Mouse (Mus musculus) erythroid progenitor cell, adult 5-6 weeks (primary cell): ENCODE measurements around the gene Tpd52l2. TPM values are rescaled to one million over a fixed set of nuclear protein-coding genes. Genes with fewer than 3 reads are reported as not detected.
A peak's percentile ranks its signal among the peaks of the same experiment; 100 is the strongest.

ENCODE experiments used
- ATAC-seq: replicated peaks from 2 replicates; pipeline ENCODE4 v1.8.0; 2016; ENCODE audit warnings: moderate number of reproducible peaks, mild to moderate bottlenecking, moderate TSS enrichment, inconsistent platforms; ENCODE audit not compliant: poor library complexity, low FRiP score, severe bottlenecking
- total RNA-seq, 2 experiments: library from RNA; stranded (forward) in 1 of 2; stranded (reverse) in 1 of 2; fragments of 150-400 nt in 1 of 2; fragments of 186-747, 209-891 nt in 1 of 2; gene quantifications; 2 replicates each; pipeline versions ENCODE4 v1.2.3 to v1.2.4; 2015 to 2017; ENCODE audit warnings: low replicate concordance in 2 of 2

Tpd52l2 gene
- total RNA-seq, 2 experiments from 2014 or later = 23.5 to 45.3 TPM

DNA sequence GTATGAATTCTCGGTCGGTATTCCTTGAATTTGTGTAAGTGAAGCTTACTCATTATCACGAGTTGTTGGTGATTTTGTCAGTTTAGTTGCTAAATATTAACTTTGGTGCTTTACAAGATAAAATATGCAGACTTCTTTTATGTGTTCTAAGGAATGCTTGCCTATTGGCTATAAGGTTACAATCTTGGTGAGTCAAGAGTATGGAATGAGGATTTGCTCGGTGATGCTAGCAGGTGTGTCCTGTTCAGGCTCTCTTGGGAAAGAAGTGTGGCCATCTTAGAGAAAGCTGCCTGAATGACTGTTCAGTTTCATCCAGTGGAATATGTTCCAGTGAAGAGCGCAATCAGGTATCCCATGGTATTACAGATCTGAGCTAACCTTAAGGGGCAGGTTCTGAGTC is 28.6 kb downstream of the Tpd52l2 start:
- no peak for ATAC-seq

GRCm38 (mm10) chr2:181529076-181529475 is 32.1 kb downstream of the Tpd52l2 start:
- ATAC-seq = no peak

GRCm38 (mm10) chr2:181532589-181532988 is 35.6 kb downstream of the Tpd52l2 start:
- ATAC-seq = no peak

GRCm38 (mm10) chr2:181536410-181536809 is 39.5 kb downstream of the Tpd52l2 start:
- no peak for ATAC-seq

DNA sequence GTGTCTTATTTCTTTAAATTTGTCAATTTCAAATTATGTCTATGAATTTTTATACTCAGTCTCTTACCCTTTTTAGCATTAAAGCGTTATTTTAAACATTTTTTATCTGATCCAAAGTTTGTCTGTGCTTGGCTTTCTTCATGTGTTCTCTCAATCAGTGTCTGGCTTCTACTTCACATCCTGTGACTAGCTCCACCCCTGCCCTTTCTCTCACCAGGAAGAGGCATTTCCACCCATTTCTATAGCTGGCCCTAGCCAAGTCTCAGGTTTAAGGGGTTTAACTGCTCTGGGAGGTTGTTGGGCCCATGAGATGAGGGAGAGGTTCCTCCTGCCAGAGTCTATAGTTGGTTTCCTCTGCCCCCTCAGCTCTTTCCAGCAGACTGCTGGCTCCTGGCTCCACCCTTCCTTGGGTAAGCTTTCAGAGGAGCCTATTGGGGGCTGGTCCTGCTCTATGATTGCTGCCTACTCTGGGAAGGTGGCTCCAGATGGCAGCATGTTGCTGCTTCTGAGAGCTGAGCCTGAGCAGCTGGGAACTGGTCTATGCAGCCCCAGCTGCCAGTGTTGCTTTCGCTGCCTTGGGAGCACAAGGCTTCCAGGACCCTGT is 40.6 kb downstream of the Tpd52l2 start:
- ATAC-seq = no peak; the same call in 1 of the 2 replicates

- ATAC-seq = no peak
Measured at GRCm38 (mm10) chr2:181541761-181542380, 44.9 kb downstream of the Tpd52l2 start.

- peak; percentile 55 for ATAC-seq
Measured at GRCm38 (mm10) chr2:181546142-181546541, 49.2 kb downstream of the Tpd52l2 start.

- ATAC-seq = no peak
Measured at GRCm38 (mm10) chr2:181548227-181548626, 51.3 kb downstream of the Tpd52l2 start.

- no peak for ATAC-seq
Measured at GRCm38 (mm10) chr2:181548682-181549081, 51.7 kb downstream of the Tpd52l2 start.

GRCm38 (mm10) chr2:181550233-181550632 is 53.3 kb downstream of the Tpd52l2 start:
- no peak for ATAC-seq

- ATAC-seq = no peak
Measured at GRCm38 (mm10) chr2:181553772-181554171, 56.8 kb downstream of the Tpd52l2 start.

- no peak for ATAC-seq
Measured at GRCm38 (mm10) chr2:181567338-181567737, 70.4 kb downstream of the Tpd52l2 start.

Other genes with a start within 250 kb of the Tpd52l2 start
- 33.1 and 57.3 TPM in 2 replicates for gene Gmeb2, start 209.1 kb upstream of the Tpd52l2 start, total RNA-seq (2015; ENCODE audit: low replicate concordance)
- 29.0 and 55.1 TPM in 2 replicates for gene Gmeb2, start 209.1 kb upstream of the Tpd52l2 start, total RNA-seq (2017; ENCODE audit: low replicate concordance)
- not detected in 2 replicates for gene Stmn3, start 182.6 kb upstream of the Tpd52l2 start, total RNA-seq (2015; ENCODE audit: low replicate concordance)
- gene Stmn3, start 182.6 kb upstream of the Tpd52l2 start, total RNA-seq (2017; ENCODE audit: low replicate concordance) = not detected in 2 replicates
- 63.3 and 80.4 TPM in 2 replicates for gene Rtel1, start 177.4 kb upstream of the Tpd52l2 start, total RNA-seq (2015; ENCODE audit: low replicate concordance)
- 52.0 and 60.7 TPM in 2 replicates for gene Rtel1, start 177.4 kb upstream of the Tpd52l2 start, total RNA-seq (2017; ENCODE audit: low replicate concordance)
- 2.9 and 10.1 TPM in 2 replicates for gene Zgpat, start 132.2 kb upstream of the Tpd52l2 start, total RNA-seq (2015; ENCODE audit: low replicate concordance)
- gene Zgpat, start 132.2 kb upstream of the Tpd52l2 start, total RNA-seq (2017; ENCODE audit: low replicate concordance) = 11.2 and 15.4 TPM in 2 replicates
- gene Arfrp1, start 131.7 kb upstream of the Tpd52l2 start, total RNA-seq (2015; ENCODE audit: low replicate concordance) = 5.4 and 14.3 TPM in 2 replicates
- 9.0 and 10.8 TPM in 2 replicates for gene Arfrp1, start 131.7 kb upstream of the Tpd52l2 start, total RNA-seq (2017; ENCODE audit: low replicate concordance)
- 4.6 and 37.5 TPM in 2 replicates for gene Lime1, start 117.1 kb upstream of the Tpd52l2 start, total RNA-seq (2015; ENCODE audit: low replicate concordance)
- 11.7 and 13.2 TPM in 2 replicates for gene Lime1, start 117.1 kb upstream of the Tpd52l2 start, total RNA-seq (2017; ENCODE audit: low replicate concordance)
- gene Zbtb46, start 37.7 kb upstream of the Tpd52l2 start, total RNA-seq (2015; ENCODE audit: low replicate concordance) = 12.2 and 12.3 TPM in 2 replicates
- gene Zbtb46, start 37.7 kb upstream of the Tpd52l2 start, total RNA-seq (2017; ENCODE audit: low replicate concordance) = 7.5 and 15.5 TPM in 2 replicates
- not detected in 2 replicates for gene Abhd16b, start 3.9 kb upstream of the Tpd52l2 start, total RNA-seq (2015; ENCODE audit: low replicate concordance)
- not detected in 2 replicates for gene Abhd16b, start 3.9 kb upstream of the Tpd52l2 start, total RNA-seq (2017; ENCODE audit: low replicate concordance)
- gene Dnajc5, start 23.3 kb downstream of the Tpd52l2 start, total RNA-seq (2015; ENCODE audit: low replicate concordance) = 14.1 and 25.2 TPM in 2 replicates
- gene Dnajc5, start 23.3 kb downstream of the Tpd52l2 start, total RNA-seq (2017; ENCODE audit: low replicate concordance) = 21.4 and 23.3 TPM in 2 replicates
- gene Uckl1, start 87.8 kb downstream of the Tpd52l2 start, total RNA-seq (2015; ENCODE audit: low replicate concordance) = 26.4 and 37.1 TPM in 2 replicates
- gene Uckl1, start 87.8 kb downstream of the Tpd52l2 start, total RNA-seq (2017; ENCODE audit: low replicate concordance) = 15.2 and 30.2 TPM in 2 replicates
- 11.7 and 13.0 TPM in 2 replicates for gene Prpf6, start 94.7 kb downstream of the Tpd52l2 start, total RNA-seq (2015; ENCODE audit: low replicate concordance)
- 28.1 and 33.1 TPM in 2 replicates for gene Prpf6, start 94.7 kb downstream of the Tpd52l2 start, total RNA-seq (2017; ENCODE audit: low replicate concordance)
- 2.5 and 14.8 TPM in 2 replicates for gene Zfp512b, start 95.7 kb downstream of the Tpd52l2 start, total RNA-seq (2015; ENCODE audit: low replicate concordance)
- gene Zfp512b, start 95.7 kb downstream of the Tpd52l2 start, total RNA-seq (2017; ENCODE audit: low replicate concordance) = 0.39 and 4.2 TPM in 2 replicates
- 4.0 TPM in 1 of 2 replicates, not detected in the other for gene Samd10, start 102.1 kb downstream of the Tpd52l2 start, total RNA-seq (2015; ENCODE audit: low replicate concordance)
- gene Samd10, start 102.1 kb downstream of the Tpd52l2 start, total RNA-seq (2017; ENCODE audit: low replicate concordance) = 0.08 and 0.77 TPM in 2 replicates
- gene Gm29797, start 159.9 kb downstream of the Tpd52l2 start, total RNA-seq (2015; ENCODE audit: low replicate concordance) = not detected in 2 replicates
- not detected in 2 replicates for gene Gm29797, start 159.9 kb downstream of the Tpd52l2 start, total RNA-seq (2017; ENCODE audit: low replicate concordance)
- gene Sox18, start 174.5 kb downstream of the Tpd52l2 start, total RNA-seq (2015; ENCODE audit: low replicate concordance) = not detected in 2 replicates
- not detected in 2 replicates for gene Sox18, start 174.5 kb downstream of the Tpd52l2 start, total RNA-seq (2017; ENCODE audit: low replicate concordance)
- gene Tcea2, start 183.2 kb downstream of the Tpd52l2 start, total RNA-seq (2015; ENCODE audit: low replicate concordance) = 2.2 TPM in 1 of 2 replicates, not detected in the other
- gene Tcea2, start 183.2 kb downstream of the Tpd52l2 start, total RNA-seq (2017; ENCODE audit: low replicate concordance) = 1.9 TPM in 1 of 2 replicates, not detected in the other
- gene Rgs19, start 196.8 kb downstream of the Tpd52l2 start, total RNA-seq (2015; ENCODE audit: low replicate concordance) = 84.0 and 98.9 TPM in 2 replicates
- gene Rgs19, start 196.8 kb downstream of the Tpd52l2 start, total RNA-seq (2017; ENCODE audit: low replicate concordance) = 17.1 and 33.1 TPM in 2 replicates
- not detected in 2 replicates for gene Lkaaear1, start 201.3 kb downstream of the Tpd52l2 start, total RNA-seq (2015; ENCODE audit: low replicate concordance)
- not detected in 2 replicates for gene Lkaaear1, start 201.3 kb downstream of the Tpd52l2 start, total RNA-seq (2017; ENCODE audit: low replicate concordance)
- gene Oprl1, start 217.9 kb downstream of the Tpd52l2 start, total RNA-seq (2015; ENCODE audit: low replicate concordance) = not detected in 2 replicates
- not detected in 2 replicates for gene Oprl1, start 217.9 kb downstream of the Tpd52l2 start, total RNA-seq (2017; ENCODE audit: low replicate concordance)